Mouse (Mus musculus) lung, postnatal 36 days (tissue): Measurements from ENCODE around the gene Gprin3.
"Not testable (repeated sequence)": the region's sequence is repeated elsewhere in the genome, so short reads cannot be mapped to it uniquely, and the experiment has no call there.

Experiments
- DNase-seq: peaks from one replicate; pipeline ENCODE4 v3.0.0; 2022; ENCODE audit warnings: mixed read lengths

The Gprin3 gene

GRCm38 (mm10) chr6:59341146-59341545 is 84.9 kb downstream of the Gprin3 start:
- no peak for DNase-seq

DNA sequence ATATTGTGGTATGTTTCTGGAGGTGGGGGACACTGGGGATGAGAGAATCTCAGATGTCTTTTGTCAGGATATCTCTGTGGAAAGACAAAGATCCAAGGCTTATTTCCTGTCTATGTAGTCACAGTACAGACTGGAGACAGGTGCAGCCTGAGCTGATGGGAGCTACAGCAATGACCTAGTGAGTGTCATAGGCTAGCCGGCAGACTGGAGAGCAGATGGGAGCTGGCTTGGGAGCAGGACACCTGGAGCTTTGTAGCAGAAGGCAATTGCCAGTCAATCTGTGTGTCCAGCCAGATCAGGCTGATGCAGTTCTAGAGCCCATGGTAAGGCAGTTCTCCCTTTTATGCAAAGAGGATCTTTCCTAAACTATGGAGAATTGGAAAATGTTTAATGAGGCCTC is 97.8 kb downstream of the Gprin3 start:
- DNase-seq, result no peak

DNA sequence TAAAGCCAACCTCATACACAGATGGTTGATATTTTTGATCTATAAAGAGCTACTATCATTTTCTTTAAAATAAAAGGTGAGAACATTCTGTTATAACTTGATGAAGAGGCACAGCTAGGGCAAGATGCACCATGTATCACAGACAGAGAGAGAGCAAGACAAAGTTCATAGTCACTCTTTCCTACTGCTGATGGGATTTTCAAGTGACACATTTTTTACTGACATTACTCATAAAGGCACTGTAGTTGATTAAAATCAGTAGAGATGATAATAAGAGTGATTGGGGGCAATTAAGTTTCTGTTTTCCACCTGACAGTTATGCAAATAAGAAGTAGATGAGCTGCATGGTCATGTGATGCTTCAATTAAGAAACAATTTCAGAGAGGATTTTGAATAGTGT is 110.2 kb downstream of the Gprin3 start:
- DNase-seq, result no peak

- no peak for DNase-seq
Observed at GRCm38 (mm10) chr6:59315090-59315489, 111.0 kb downstream of the Gprin3 start.

DNA sequence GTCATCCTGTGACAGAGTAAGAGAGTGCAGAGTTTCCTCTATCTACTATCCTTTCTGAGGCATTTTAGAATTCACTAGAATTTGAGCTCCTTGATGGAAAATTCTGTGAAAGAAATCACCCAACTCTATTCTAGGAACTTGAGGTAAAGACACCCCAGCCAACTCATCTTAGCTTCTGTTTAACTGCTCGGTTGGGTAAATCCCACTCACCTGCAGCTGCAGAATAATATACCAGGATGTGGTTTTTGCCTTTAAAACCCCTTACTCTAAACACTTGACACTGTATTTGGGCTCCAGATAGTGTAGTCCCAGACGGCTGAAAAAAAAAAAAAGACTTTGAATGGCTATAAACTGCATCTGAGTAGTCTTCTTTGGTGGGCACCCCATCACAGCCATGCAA is 112.9 kb downstream of the Gprin3 start:
- DNase-seq, result no peak

- no peak for DNase-seq
Observed at GRCm38 (mm10) chr6:59311241-59311640, 114.9 kb downstream of the Gprin3 start.

DNA sequence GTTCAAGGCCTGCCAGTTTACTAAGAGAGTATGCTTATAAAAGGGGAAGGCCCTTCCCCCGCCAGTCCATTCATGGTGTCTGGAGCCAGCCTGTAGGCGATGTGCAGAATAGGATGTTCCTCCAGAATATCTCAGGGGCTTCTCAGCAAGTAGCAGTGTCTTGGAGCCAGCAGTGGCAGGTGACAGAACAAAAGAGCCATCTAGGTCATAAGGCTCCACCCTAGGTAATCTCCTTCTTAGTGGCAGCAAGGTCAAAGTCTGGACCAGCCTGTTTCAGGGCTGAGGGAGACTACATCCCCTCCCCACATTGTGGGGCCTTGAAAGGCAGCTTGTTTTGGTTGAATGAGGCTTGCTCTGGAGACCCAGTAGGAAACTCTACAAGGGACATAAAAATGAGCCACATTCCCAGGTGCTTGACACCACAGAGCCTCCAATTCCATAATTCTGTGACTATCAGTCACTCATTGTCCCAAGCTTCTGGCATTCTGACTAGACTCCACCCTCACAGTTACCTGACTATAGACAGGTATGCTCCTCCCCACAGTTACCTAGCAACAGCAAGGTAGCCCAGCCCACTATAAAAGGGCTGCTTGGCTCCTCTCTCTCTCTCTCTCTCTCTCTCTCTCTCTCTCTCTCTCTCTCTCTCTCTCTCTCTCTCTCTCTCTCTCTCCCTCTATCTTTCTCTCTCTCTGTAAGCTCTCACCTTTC is 121.7 kb downstream of the Gprin3 start:
- not testable (repeated sequence) for DNase-seq

DNA sequence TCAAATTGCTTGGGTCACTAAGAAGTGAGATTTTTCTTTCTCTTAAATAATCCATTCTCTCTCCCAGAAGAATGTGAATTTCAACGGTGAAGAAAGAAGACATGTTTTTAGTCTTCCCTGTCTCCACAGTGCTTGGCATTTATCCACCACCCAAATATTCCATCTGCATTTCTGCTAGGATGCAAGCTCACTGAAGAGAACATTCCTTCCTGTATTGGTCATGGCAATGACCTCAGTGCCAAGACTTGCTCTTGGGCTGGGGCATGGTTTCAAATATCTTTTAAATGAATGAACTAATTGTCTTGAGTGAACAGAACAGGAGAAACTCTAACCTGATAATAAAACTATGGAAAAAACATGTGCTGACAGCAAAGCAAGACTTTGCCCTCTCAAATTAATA is 123.1 kb downstream of the Gprin3 start:
- DNase-seq, result no peak
